Mouse (Mus musculus) stomach, postnatal 0 days (tissue): ENCODE measurements around the gene Spn. TPM values are rescaled to one million over a fixed set of nuclear protein-coding genes. Genes with fewer than 3 reads are reported as not detected.

Experiments
- ATAC-seq: fragments of 200-750 bp; cut with Nextera tagmentation; 2 replicates; pipeline ENCODE4 v1.8.0; 2017; ENCODE audit not compliant: low FRiP score, low TSS enrichment
- DNase-seq: peaks from one replicate; pipeline ENCODE4 v3.0.0-alpha.2; 2016; ENCODE audit warnings: low spot score
- H3K27ac ChIP-seq: fragments of 300-500 bp; sonication (generic); replicated peaks from 2 replicates; pipeline ENCODE4 v1.5.1; 2014; ENCODE audit warnings: mild to moderate bottlenecking, control low read depth
- H3K27me3 ChIP-seq: fragments of 300-500 bp; sonication (generic); 2 replicates; pipeline ENCODE4 v1.6.1; 2014; ENCODE audit warnings: low read length; ENCODE audit not compliant: control insufficient read depth, insufficient read depth
- H3K36me3 ChIP-seq: fragments of 300-500 bp; sonication (generic); 2 replicates; pipeline ENCODE4 v1.6.1; 2014; ENCODE audit warnings: low read length, mixed read lengths; ENCODE audit not compliant: control insufficient read depth, insufficient read depth
- H3K4me1 ChIP-seq: fragments of 300-500 bp; sonication (generic); replicated peaks from 2 replicates; pipeline ENCODE4 v1.6.1; 2014; ENCODE audit warnings: antibody characterized with exemption; ENCODE audit not compliant: control insufficient read depth, insufficient read depth
- H3K4me2 ChIP-seq: fragments of 300-500 bp; sonication (generic); replicated peaks from 2 replicates; pipeline ENCODE4 v1.6.1; 2014; ENCODE audit warnings: low read depth, mild to moderate bottlenecking, control low read depth, moderate library complexity
- H3K4me3 ChIP-seq: fragments of 300-500 bp; sonication (generic); 2 replicates; pipeline ENCODE4 v1.5.1; 2014; ENCODE audit warnings: low read depth, low read length, control low read depth
- H3K9ac ChIP-seq: fragments of 300-500 bp; sonication (generic); 2 replicates; pipeline ENCODE4 v1.6.1; 2014; ENCODE audit warnings: mild to moderate bottlenecking, low read length, control low read depth, mixed read lengths
- H3K9me3 ChIP-seq: fragments of 300-500 bp; sonication (generic); 2 replicates; pipeline ENCODE4 v1.6.1; 2016; ENCODE audit warnings: low read length; ENCODE audit not compliant: control insufficient read depth
- CTCF ChIP-seq: IDR thresholded peaks from 2 replicates; pipeline ENCODE4 v1.5.1; 2016; ENCODE audit warnings: antibody characterized with exemption, low read depth, mild to moderate bottlenecking, moderate library complexity
- EP300 ChIP-seq: optimal IDR thresholded peaks from 2 replicates; pipeline ENCODE3; 2016; ENCODE audit warnings: antibody characterized with exemption
- WGBS: fragments of 180-500 bp; shearing (Covaris S2); extraction: QIAGEN DNeasy Blood & Tissue Kit; methylation state at CpG from one replicate; pipeline ENCODE4 v1.1.7; 2014; 5-methylcytosine and 5-hydroxymethylcytosine counted together
- polyA plus RNA-seq: library from polyadenylated mRNA; unstranded; fragments of >200 nt; fragmentation: Nextera tagmentation; extraction: Ambion mirVana; gene quantifications from 2 replicates; pipeline ENCODE4 v1.2.1, GENCODE M21; 2015

Gene Spn
- polyA plus RNA-seq, 1 experiment from 2014 or later, result 0.22 TPM

GRCm38 (mm10) chr7:127180783-127181182 lies 43.2 kb upstream of the Spn start:
- TF ChIP-seq CTCF (no peak), EP300 (no peak)
- no peak overlapping the region for H3K27ac ChIP-seq
- H3K9me3 ChIP-seq, result no peaks in the 10 kb centered on the region
- H3K9ac ChIP-seq, result no peak overlapping the region
- no peak overlapping the region for H3K4me3 ChIP-seq
- H3K27me3 ChIP-seq, result no peaks in the 10 kb centered on the region
- 50% methylated on average over 2 of the region's 2 CpGs for WGBS
- DNase-seq (no peak), ATAC-seq (no peak)
- no peaks in the 10 kb centered on the region for H3K4me1 ChIP-seq
- H3K4me2 ChIP-seq, result no peak overlapping the region
- no peaks in the 10 kb centered on the region for H3K36me3 ChIP-seq

- Histone ChIP-seq H3K4me2 (no peak overlapping the region), H3K4me1 (no peaks in the 10 kb centered on the region), H3K27me3 (no peaks in the 10 kb centered on the region), H3K9me3 (no peaks in the 10 kb centered on the region), H3K27ac (no peak overlapping the region), H3K9ac (no peak overlapping the region), H3K36me3 (no peaks in the 10 kb centered on the region), H3K4me3 (no peak overlapping the region)
- TF ChIP-seq EP300, result no peak
- TF ChIP-seq CTCF, result no peak
- DNase-seq (no peak), ATAC-seq (no peak)
- 76% methylated on average over 4 of the region's 4 CpGs for WGBS
These were observed 39.3 kb upstream of the Spn start for GRCm38 (mm10) chr7:127176937-127177336.

- TF ChIP-seq CTCF (no peak), EP300 (no peak)
- no peaks in the 10 kb centered on the region for H3K4me1 ChIP-seq
- no peaks in the 10 kb centered on the region for H3K9me3 ChIP-seq
- no peaks in the 10 kb centered on the region for H3K27me3 ChIP-seq
- H3K4me3 ChIP-seq, result no peak overlapping the region
- ATAC-seq (no peak), DNase-seq (no peak)
- no peak overlapping the region for H3K4me2 ChIP-seq
- no peaks in the 10 kb centered on the region for H3K36me3 ChIP-seq
- 78% methylated on average over 5 of the region's 5 CpGs for WGBS
- H3K27ac ChIP-seq, result no peak overlapping the region
- no peak overlapping the region for H3K9ac ChIP-seq
These were observed 28.9 kb upstream of the Spn start for GRCm38 (mm10) chr7:127166501-127166900.

GRCm38 (mm10) chr7:127165607-127166493 lies 28.2 kb upstream of the Spn start:
- WGBS, result 82% methylated on average over 12 of the region's 12 CpGs
- DNase-seq, result no peak
- H3K4me3 ChIP-seq, result no peak overlapping the region
- H3K4me1 ChIP-seq, result no peaks in the 10 kb centered on the region
- no peak for TF ChIP-seq CTCF
- TF ChIP-seq EP300, result no peak
- H3K9ac ChIP-seq, result no peak overlapping the region
- no peaks in the 10 kb centered on the region for H3K36me3 ChIP-seq
- ATAC-seq, result no peak
- no peak overlapping the region for H3K27ac ChIP-seq
- H3K4me2 ChIP-seq, result no peak overlapping the region
- H3K9me3 ChIP-seq, result no peaks in the 10 kb centered on the region
- H3K27me3 ChIP-seq, result no peaks in the 10 kb centered on the region

- Histone ChIP-seq H3K4me3 (no peak overlapping the region), H3K27ac (no peak overlapping the region), H3K27me3 (no peaks in the 10 kb centered on the region), H3K36me3 (no peaks in the 10 kb centered on the region), H3K4me2 (no peak overlapping the region), H3K9ac (no peak overlapping the region), H3K9me3 (no peaks in the 10 kb centered on the region), H3K4me1 (no peaks in the 10 kb centered on the region)
- ATAC-seq, result no peak
- TF ChIP-seq EP300 (no peak), CTCF (no peak)
- DNase-seq, result no peak
- 86% methylated on average over 4 of the region's 4 CpGs for WGBS
These were observed 26.4 kb upstream of the Spn start for GRCm38 (mm10) chr7:127164002-127164401.

- no peak for DNase-seq
- Histone ChIP-seq H3K9ac (no peak overlapping the region), H3K9me3 (no peaks in the 10 kb centered on the region), H3K4me2 (no peak overlapping the region), H3K27me3 (no peaks in the 10 kb centered on the region), H3K27ac (no peak overlapping the region), H3K36me3 (no peaks in the 10 kb centered on the region), H3K4me3 (no peak overlapping the region), H3K4me1 (no peaks in the 10 kb centered on the region)
- TF ChIP-seq EP300 (no peak), CTCF (no peak)
- 75% methylated on average over 5 of the region's 5 CpGs for WGBS
- no peak for ATAC-seq
These were observed 24.9 kb upstream of the Spn start for GRCm38 (mm10) chr7:127162546-127162945.
